Mouse (Mus musculus) ES-E14 (cell line): ENCODE results near the gene Il2rg.

ENCODE experiments used
- CHD2 ChIP-seq: IDR thresholded peaks from 2 replicates; pipeline ENCODE4 v1.6.1; 2014; ENCODE audit warnings: mild to moderate bottlenecking, low read depth, low read length, inconsistent platforms
- HCFC1 ChIP-seq: IDR thresholded peaks from 2 replicates; pipeline ENCODE4 v1.6.1; 2012; ENCODE audit warnings: low read length, inconsistent platforms, borderline replicate concordance; ENCODE audit not compliant: insufficient read depth
- MAFK ChIP-seq: IDR thresholded peaks from 2 replicates; pipeline ENCODE4 v1.6.1; 2014; ENCODE audit warnings: mild to moderate bottlenecking, low read depth, low read length, inconsistent platforms; ENCODE audit not compliant: insufficient read depth
- ZC3H11A ChIP-seq: IDR thresholded peaks from 2 replicates; pipeline ENCODE4 v1.6.1; 2012; ENCODE audit warnings: low read depth, mild to moderate bottlenecking, inconsistent platforms, low read length, borderline replicate concordance
- ZNF384 ChIP-seq: IDR thresholded peaks from 2 replicates; pipeline ENCODE4 v1.6.1; 2012; ENCODE audit warnings: low read depth, low read length, inconsistent platforms

GRCm38 (mm10) chrX:101285534-101285933 is 17.5 kb upstream of the Il2rg start:
- no peak for TF ChIP-seq CHD2
- TF ChIP-seq MAFK = no peak
- no peak for TF ChIP-seq ZNF384
- TF ChIP-seq ZC3H11A = 0 out of 2 replicates have a peak, but pooled peaks have one; percentile 21
- no peak for TF ChIP-seq HCFC1
